Mouse (Mus musculus) telencephalon, adult 2 months (tissue): ENCODE measurements around the gene Spin2c.

ENCODE experiments used
- DNase-seq: peaks from one replicate; pipeline ENCODE4 v3.0.0-alpha.2; 2011; ENCODE audit warnings: low read depth, low spot score

Gene Spin2c

DNA sequence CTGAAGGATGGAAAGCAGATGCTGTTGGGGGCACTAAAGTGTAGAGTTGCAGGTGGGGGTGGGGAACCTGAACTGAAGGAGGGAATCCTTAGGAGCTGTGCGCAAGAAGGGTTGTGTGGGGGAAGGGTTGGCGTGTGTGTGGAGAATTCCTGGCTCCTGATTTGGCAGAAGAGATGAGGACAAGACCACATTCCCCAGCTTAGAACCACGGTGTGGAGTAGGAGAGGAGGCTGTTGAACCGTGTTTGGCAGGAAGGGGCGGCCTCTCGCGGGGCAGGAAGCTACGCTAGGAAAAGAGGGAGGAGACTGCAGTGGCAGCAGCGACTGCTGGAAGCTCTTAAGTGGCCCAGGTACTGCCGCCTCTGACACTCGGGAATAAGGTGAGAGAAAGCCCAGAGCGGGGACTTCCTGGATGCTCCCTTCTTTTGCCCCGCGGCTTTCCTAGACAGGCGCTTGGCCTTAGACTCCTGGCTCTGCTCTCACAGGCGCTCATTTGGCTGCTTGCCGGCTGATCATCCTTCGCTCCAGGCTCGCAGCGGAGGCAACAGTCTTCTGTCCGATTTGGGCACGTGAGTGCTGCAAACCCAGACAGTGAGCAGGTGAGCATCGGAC, at the start of gene Spin2c:
Gene Spin2c (plus strand): TSS at position 275 of the 611 bp plus-strand sequence.
- peak; percentile 29 for DNase-seq

DNA sequence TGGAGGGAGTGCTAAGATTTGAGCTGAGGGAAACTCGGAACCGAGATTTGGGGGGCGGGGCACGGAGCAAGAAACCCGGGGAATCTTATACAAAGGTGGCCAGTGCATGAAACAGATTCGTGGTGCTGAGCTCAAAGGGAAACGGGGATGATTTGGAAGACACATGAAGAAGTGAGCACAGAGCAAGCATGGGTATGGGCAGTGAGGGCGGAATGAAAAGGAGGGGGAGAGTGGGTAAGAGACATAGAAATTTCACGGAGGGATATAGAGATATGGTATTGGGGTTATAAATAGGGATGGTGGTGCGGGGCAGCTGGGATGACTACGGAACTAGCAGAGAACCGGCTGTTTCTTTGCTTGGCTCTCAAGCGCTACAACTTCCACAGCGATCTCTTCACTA, 581 bp downstream of the Spin2c start:
- DNase-seq: peak; percentile 6
